9 mouse cellular contexts compared by ENCODE assay signal in genomic region chr3:107758176-107758575, GRCm38 (mm10). TPM values are rescaled to one million over a fixed set of nuclear protein-coding genes. Genes with fewer than 3 reads are reported as not detected.
DNase-seq lines count a peak whose midpoint lies in the region; ATAC-seq and TF ChIP-seq lines count a peak whose summit lies in the region.
"Had no signal": no experiment of that assay in that cellular context is flagged by ENCODE, and none has a peak within 500 bp of the region (broad histone marks: within the 10 kb centered on the region; RNA-seq: fewer than 3 reads in every experiment).

No protein-coding gene starts in this region.

- peak overlapping the region; percentile 79 for H3K4me2 ChIP-seq in lung, postnatal 0 days (replicated peaks; ENCODE audit: low read depth, low read length)
- peak overlapping the region; percentile 88 for H3K4me2 ChIP-seq in limb, embryonic 14.5 days (replicated peaks; ENCODE audit: low read depth, low read length, severe bottlenecking)
- peak overlapping the region; percentile 84 for H3K4me2 ChIP-seq in stomach, embryonic 16.5 days (ENCODE audit: low read depth, low read length)

- no peaks in the 10 kb centered on the region for H3K36me3 ChIP-seq in lung, postnatal 0 days (ENCODE audit: insufficient read depth, low read length)
- H3K36me3 ChIP-seq in limb, embryonic 14.5 days (ENCODE audit: control insufficient read depth, insufficient read depth, low read length): peaks cover 24% of the 10 kb centered on the region
- no peaks in the 10 kb centered on the region for H3K36me3 ChIP-seq in stomach, embryonic 16.5 days (ENCODE audit: control insufficient read depth, insufficient read depth, low read length)

- ATAC-seq in lung, postnatal 0 days: no peak
- ATAC-seq in limb, embryonic 14.5 days (ENCODE audit: low FRiP score, low read depth): no peak
- ATAC-seq in stomach, embryonic 16.5 days (ENCODE audit: insufficient read depth, low FRiP score): no peak

- no peak for DNase-seq in gastrocnemius, adult 2 months
- no peak for DNase-seq in gastrocnemius, postnatal 14 days
- no peak for DNase-seq in lung, postnatal 0 days (ENCODE audit: low spot score)
- DNase-seq in lung, postnatal 36 days: no peak
- no peak for DNase-seq in limb, embryonic 14.5 days (ENCODE audit: low spot score)
- DNase-seq in cerebellum, postnatal 14 days: no peak
- DNase-seq in frontal cortex, postnatal 14 days (ENCODE audit: low spot score in 2 of 2): no peak
- DNase-seq: adrenal gland, adult 2 months had no signal

- intact Hi-C loops in gastrocnemius, adult 2 months (cut with DNase I): no loop called here
- intact Hi-C loops in gastrocnemius, postnatal 14 days (cut with DNase I; ENCODE audit: low total_unique reads): loop anchor here (5.0 to 10.0 kb wide), 2 partner anchors 99 to 133 kb away; no protein-coding TSS in a partner anchor

- no peaks in the 10 kb centered on the region for H3K27me3 ChIP-seq in lung, postnatal 0 days (replicated peaks; ENCODE audit: insufficient read depth, low read length)
- H3K27me3 ChIP-seq in limb, embryonic 14.5 days (ENCODE audit: control insufficient read depth, insufficient read depth, low read length): no peaks in the 10 kb centered on the region
- 0 out of 2 replicates have a peak, but pooled peaks cover 2% of the 10 kb centered on the region for H3K27me3 ChIP-seq in stomach, embryonic 16.5 days (ENCODE audit: control insufficient read depth, insufficient read depth, low read length)

- no peak for TF ChIP-seq CTCF in gastrocnemius, adult 2 months (IDR thresholded peaks at IDR 0.05)
- no peak for TF ChIP-seq CTCF in lung, postnatal 0 days (IDR thresholded peaks at IDR 0.05)

- no peak overlapping the region for H3K9ac ChIP-seq in lung, postnatal 0 days (replicated peaks; ENCODE audit: low read depth)
- H3K9ac ChIP-seq in limb, embryonic 14.5 days (ENCODE audit: low read depth, low read length, severe bottlenecking): 0 out of 2 replicates have a peak overlapping the region, but pooled peaks have one; percentile 90
- peak overlapping the region; percentile 93 for H3K9ac ChIP-seq in stomach, embryonic 16.5 days (ENCODE audit: low read length)

- no peak for TF ChIP-seq POLR2A in limb, embryonic 14.5 days (IDR thresholded peaks at IDR 0.05; ENCODE audit: borderline replicate concordance, extremely low read depth, insufficient read depth, insufficient read length)

- 62% methylated on average over 2 of the region's 2 CpGs for WGBS in lung, postnatal 0 days
- 67% methylated on average over 2 of the region's 2 CpGs for WGBS in limb, embryonic 14.5 days
- WGBS in stomach, embryonic 16.5 days: 39% methylated on average over 2 of the region's 2 CpGs

- no peak for TF ChIP-seq EP300 in lung, postnatal 0 days (IDR thresholded peaks at IDR 0.05)

- no peaks in the 10 kb centered on the region for H3K9me3 ChIP-seq in lung, postnatal 0 days (ENCODE audit: low read length)
- no peaks in the 10 kb centered on the region for H3K9me3 ChIP-seq in limb, embryonic 14.5 days (ENCODE audit: control insufficient read depth, low read length)
- no peaks in the 10 kb centered on the region for H3K9me3 ChIP-seq in stomach, embryonic 16.5 days (replicated peaks; ENCODE audit: control insufficient read depth, low read length)

- peak overlapping the region; percentile 97 for H3K27ac ChIP-seq in gastrocnemius, adult 2 months
- no peak overlapping the region for H3K27ac ChIP-seq in lung, postnatal 0 days (ENCODE audit: low read length)
- H3K27ac ChIP-seq in limb, embryonic 14.5 days (replicated peaks; ENCODE audit: low read depth, low read length): no peak overlapping the region
- no peak overlapping the region for H3K27ac ChIP-seq in stomach, embryonic 16.5 days (ENCODE audit: low read length)

- peak overlapping the region; percentile 98 for H3K4me3 ChIP-seq in gastrocnemius, adult 2 months
- peak overlapping the region; percentile 74 for H3K4me3 ChIP-seq in lung, postnatal 0 days (ENCODE audit: low read depth, low read length)
- H3K4me3 ChIP-seq in limb, embryonic 14.5 days (replicated peaks; ENCODE audit: low read length): peak overlapping the region; percentile 75
- peak overlapping the region; percentile 76 for H3K4me3 ChIP-seq in stomach, embryonic 16.5 days (replicated peaks; ENCODE audit: low read length)

- peaks cover 8% of the 10 kb centered on the region; the same call in 1 of the 2 replicates for H3K4me1 ChIP-seq in lung, postnatal 0 days (ENCODE audit: insufficient read depth, low read depth, low read length)
- H3K4me1 ChIP-seq in limb, embryonic 14.5 days (ENCODE audit: control insufficient read depth, insufficient read depth, low read length): peaks cover 19% of the 10 kb centered on the region
- peaks cover 22% of the 10 kb centered on the region for H3K4me1 ChIP-seq in stomach, embryonic 16.5 days (ENCODE audit: control insufficient read depth, insufficient read depth, low read length)

RNA-seq across cellular contexts. Expression of gene Csf1, which starts 2.1 kb away (rescaled TPM):
- 1 to 10 TPM; 7.9 to 8.5 TPM for total RNA-seq in gastrocnemius, adult 2 months (2021)
- 10 to 100 TPM in 1 of 2 experiments, 1 to 10 TPM in 1; 7.9 to 10.9 TPM for total RNA-seq in gastrocnemius, postnatal 14 days (2021)
- polyA plus RNA-seq in lung, postnatal 0 days (2015; fragmentation: Nextera tagmentation; extraction: Ambion mirVana): 10.9 and 14.3 TPM in 2 replicates
- polyA plus RNA-seq in limb, embryonic 14.5 days (2012; rRNA removed): 14.9 and 16.3 TPM in 2 replicates
- 12.7 and 13.6 TPM in 2 replicates for polyA plus RNA-seq in limb, embryonic 14.5 days (2014; fragmentation: Nextera tagmentation; extraction: Ambion mirVana)
- polyA plus RNA-seq in stomach, embryonic 16.5 days (2015; fragmentation: Nextera tagmentation; extraction: Ambion mirVana): 19.2 and 20.2 TPM in 2 replicates
